ENCODE assay signal across 9 mouse cellular contexts in the genomic region with DNA sequence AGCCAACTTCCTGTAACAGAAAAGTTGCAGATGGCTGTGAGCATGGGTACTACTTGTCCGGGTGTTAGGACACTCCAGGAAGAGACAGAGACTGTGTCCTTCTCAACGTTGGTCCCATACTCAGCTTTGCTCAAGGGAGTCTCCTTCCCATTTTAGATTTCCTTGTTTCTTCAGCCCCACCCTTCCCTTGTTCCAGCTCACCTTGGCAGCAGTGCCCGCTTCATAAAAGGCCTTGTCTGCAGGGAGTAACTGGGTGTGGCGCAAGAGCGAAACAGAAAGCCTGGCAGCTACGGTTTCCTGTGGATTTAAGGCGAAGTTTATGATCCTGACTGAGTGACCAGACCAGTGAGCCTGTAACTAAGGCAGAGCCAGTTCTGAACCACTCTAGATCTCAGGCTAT. TPM values are rescaled to one million over a fixed set of nuclear protein-coding genes. Genes with fewer than 3 reads are reported as not detected.
DNase-seq lines count a peak whose midpoint lies in the region; ATAC-seq and TF ChIP-seq lines count a peak whose summit lies in the region.
"Had no signal": no experiment of that assay in that cellular context is flagged by ENCODE, and none has a peak within 500 bp of the region (broad histone marks: within the 10 kb centered on the region; RNA-seq: fewer than 3 reads in every experiment).

No protein-coding gene starts in this region.

- H3K4me3 ChIP-seq in heart, embryonic 12.5 days: no peak overlapping the region
- no peak overlapping the region for H3K4me3 ChIP-seq in hindbrain, postnatal 0 days (ENCODE audit: low read length)
- H3K4me3 ChIP-seq in midbrain, embryonic 13.5 days (replicated peaks): no peak overlapping the region

- H3K9me3 ChIP-seq in heart, embryonic 12.5 days (replicated peaks): no peaks in the 10 kb centered on the region
- H3K9me3 ChIP-seq in hindbrain, postnatal 0 days (ENCODE audit: low read length): no peaks in the 10 kb centered on the region
- no peaks in the 10 kb centered on the region for H3K9me3 ChIP-seq in midbrain, embryonic 13.5 days

- H3K36me3 ChIP-seq in heart, embryonic 12.5 days: peaks cover 90% of the 10 kb centered on the region
- H3K36me3 ChIP-seq in hindbrain, postnatal 0 days (ENCODE audit: insufficient read depth, low read length): peaks cover 55% of the 10 kb centered on the region
- H3K36me3 ChIP-seq in midbrain, embryonic 13.5 days: peaks cover 91% of the 10 kb centered on the region

- H3K27ac ChIP-seq in heart, embryonic 12.5 days (ENCODE audit: poor library complexity, severe bottlenecking): peak overlapping the region; percentile 70; the same call in 1 of the 2 replicates
- no peak overlapping the region for H3K27ac ChIP-seq in hindbrain, postnatal 0 days
- H3K27ac ChIP-seq in midbrain, embryonic 13.5 days: no peak overlapping the region

- no peak for ATAC-seq in heart, embryonic 12.5 days (ENCODE audit: insufficient number of reproducible peaks, low FRiP score)
- ATAC-seq in hindbrain, postnatal 0 days: no peak
- ATAC-seq in midbrain, embryonic 13.5 days: no peak

- H3K4me1 ChIP-seq in heart, embryonic 12.5 days (replicated peaks): peaks cover 50% of the 10 kb centered on the region
- H3K4me1 ChIP-seq in hindbrain, postnatal 0 days (ENCODE audit: insufficient read depth, low read length): no peaks in the 10 kb centered on the region
- peaks cover 9% of the 10 kb centered on the region for H3K4me1 ChIP-seq in midbrain, embryonic 13.5 days (replicated peaks)

- DNase-seq in urinary bladder, postnatal 14 days (ENCODE audit: low spot score): peak; percentile 74
- no peak for DNase-seq in urinary bladder, postnatal 4 days (ENCODE audit: low spot score in 2 of 2)
- DNase-seq in large intestine, adult 2 months (ENCODE audit: low read depth, low spot score): peak; percentile 94
- DNase-seq in right cerebral cortex, adult 2 months (ENCODE audit: low spot score in 2 of 2): no peak
- DNase-seq in hindbrain, postnatal 0 days (ENCODE audit: low spot score): no peak
- DNase-seq in spleen, postnatal 4 days (ENCODE audit: low spot score in 2 of 2): no peak

- TF ChIP-seq CTCF in hindbrain, postnatal 0 days (IDR thresholded peaks at IDR 0.05; ENCODE audit: low read depth): no peak

- peak overlapping the region; percentile 46; the same call in 1 of the 2 replicates for H3K9ac ChIP-seq in heart, embryonic 12.5 days
- H3K9ac ChIP-seq in hindbrain, postnatal 0 days (replicated peaks; ENCODE audit: low read length): no peak overlapping the region
- H3K9ac ChIP-seq in midbrain, embryonic 13.5 days (replicated peaks): no peak overlapping the region

- WGBS in heart, embryonic 12.5 days: 81% methylated on average over 7 of the region's 7 CpGs
- WGBS in large intestine, adult 2 months: 26% methylated on average over 7 of the region's 7 CpGs
- 83% methylated on average over 7 of the region's 7 CpGs for WGBS in hindbrain, postnatal 0 days
- 90% methylated on average over 7 of the region's 7 CpGs for WGBS in midbrain, embryonic 13.5 days

- no peaks in the 10 kb centered on the region for H3K27me3 ChIP-seq in heart, embryonic 12.5 days (replicated peaks)
- no peaks in the 10 kb centered on the region for H3K27me3 ChIP-seq in hindbrain, postnatal 0 days (ENCODE audit: insufficient read depth, low read length)
- H3K27me3 ChIP-seq in midbrain, embryonic 13.5 days: no peaks in the 10 kb centered on the region

- no peak overlapping the region for H3K4me2 ChIP-seq in heart, embryonic 12.5 days
- H3K4me2 ChIP-seq in hindbrain, postnatal 0 days (ENCODE audit: low read depth, low read length): no peak overlapping the region
- H3K4me2 ChIP-seq in midbrain, embryonic 13.5 days (replicated peaks): no peak overlapping the region

RNA-seq across cellular contexts. Expression of gene Krtcap3, which starts 3.0 kb away (rescaled TPM):
- 7.4 and 7.5 TPM in 2 replicates for polyA plus RNA-seq in heart, embryonic 12.5 days (2016; fragmentation: Nextera tagmentation; extraction: Ambion mirVana)
- 186 and 200 TPM in 2 replicates for polyA plus RNA-seq in large intestine, adult 2 months (2012; rRNA removed)
- 2.4 and 3.2 TPM in 2 replicates for total RNA-seq in hindbrain, postnatal 0 days (2014; rRNA removed)
- 2.5 and 2.9 TPM in 2 replicates for polyA plus RNA-seq in hindbrain, postnatal 0 days (2015; fragmentation: Nextera tagmentation; extraction: Ambion mirVana)
- 1.7 and 3.4 TPM in 2 replicates for polyA plus RNA-seq in midbrain, embryonic 13.5 days (2015; fragmentation: Nextera tagmentation; extraction: Ambion mirVana)

RNA-seq across cellular contexts. Expression of gene Gm9970, which starts 13.4 kb away (rescaled TPM):
- polyA plus RNA-seq in heart, embryonic 12.5 days (2016; fragmentation: Nextera tagmentation; extraction: Ambion mirVana): 0.34 TPM in 1 of 2 replicates, not detected in the other
- not detected in 2 replicates for polyA plus RNA-seq in large intestine, adult 2 months (2012; rRNA removed)
- total RNA-seq in hindbrain, postnatal 0 days (2014; rRNA removed): 7.0 TPM in 1 of 2 replicates, not detected in the other
- polyA plus RNA-seq in hindbrain, postnatal 0 days (2015; fragmentation: Nextera tagmentation; extraction: Ambion mirVana): 0.29 and 0.84 TPM in 2 replicates
- polyA plus RNA-seq in midbrain, embryonic 13.5 days (2015; fragmentation: Nextera tagmentation; extraction: Ambion mirVana): 0.54 and 0.63 TPM in 2 replicates
- total RNA-seq: gastrocnemius, adult 8-10 months had no signal

RNA-seq across cellular contexts. Expression of gene Nrbp1, which starts 13.8 kb away (rescaled TPM):
- polyA plus RNA-seq in heart, embryonic 12.5 days (2016; fragmentation: Nextera tagmentation; extraction: Ambion mirVana): 127 and 137 TPM in 2 replicates
- 143 and 149 TPM in 2 replicates for polyA plus RNA-seq in large intestine, adult 2 months (2012; rRNA removed)
- total RNA-seq in hindbrain, postnatal 0 days (2014; rRNA removed): 100 and 124 TPM in 2 replicates
- polyA plus RNA-seq in hindbrain, postnatal 0 days (2015; fragmentation: Nextera tagmentation; extraction: Ambion mirVana): 134 and 139 TPM in 2 replicates
- 153 and 160 TPM in 2 replicates for polyA plus RNA-seq in midbrain, embryonic 13.5 days (2015; fragmentation: Nextera tagmentation; extraction: Ambion mirVana)

RNA-seq across cellular contexts. Expression of gene Ppm1g, which starts 34.0 kb away (rescaled TPM):
- 111 and 112 TPM in 2 replicates for polyA plus RNA-seq in heart, embryonic 12.5 days (2016; fragmentation: Nextera tagmentation; extraction: Ambion mirVana)
- 47.4 and 58.8 TPM in 2 replicates for polyA plus RNA-seq in large intestine, adult 2 months (2012; rRNA removed)
- total RNA-seq in hindbrain, postnatal 0 days (2014; rRNA removed): 67.4 and 90.4 TPM in 2 replicates
- 155 and 157 TPM in 2 replicates for polyA plus RNA-seq in hindbrain, postnatal 0 days (2015; fragmentation: Nextera tagmentation; extraction: Ambion mirVana)
- polyA plus RNA-seq in midbrain, embryonic 13.5 days (2015; fragmentation: Nextera tagmentation; extraction: Ambion mirVana): 174 and 175 TPM in 2 replicates

RNA-seq across cellular contexts. Expression of gene Ift172, which starts 36.5 kb away (rescaled TPM):
- 33.9 and 34.0 TPM in 2 replicates for polyA plus RNA-seq in heart, embryonic 12.5 days (2016; fragmentation: Nextera tagmentation; extraction: Ambion mirVana)
- 26.5 and 33.0 TPM in 2 replicates for polyA plus RNA-seq in large intestine, adult 2 months (2012; rRNA removed)
- 38.2 and 41.8 TPM in 2 replicates for total RNA-seq in hindbrain, postnatal 0 days (2014; rRNA removed)
- 16.7 and 18.2 TPM in 2 replicates for polyA plus RNA-seq in hindbrain, postnatal 0 days (2015; fragmentation: Nextera tagmentation; extraction: Ambion mirVana)
- 34.4 and 36.0 TPM in 2 replicates for polyA plus RNA-seq in midbrain, embryonic 13.5 days (2015; fragmentation: Nextera tagmentation; extraction: Ambion mirVana)

Comparison
In these comparisons a context has a peak if more than half of its experiments do, and no peak if none do; other contexts are left out.
1. DNase-seq: peak in urinary bladder, postnatal 14 days (single experiment) and large intestine, adult 2 months (single experiment); none in urinary bladder, postnatal 4 days (0 of 2), right cerebral cortex, adult 2 months (0 of 2), hindbrain, postnatal 0 days (single experiment) and spleen, postnatal 4 days (0 of 2).
2. RNA of gene Krtcap3, which starts 3.0 kb away (polyA plus RNA-seq): 186 to 200 TPM in large intestine, adult 2 months; 7.4 to 7.5 TPM in heart, embryonic 12.5 days, 1.7 to 3.4 TPM in midbrain, embryonic 13.5 days and 2.5 to 2.9 TPM in hindbrain, postnatal 0 days; every median in the first group is over 10 times any median in the second.